Mouse (Mus musculus) gastrocnemius, adult 2 months (tissue): ENCODE measurements around the gene Frmd5. TPM values are rescaled to one million over a fixed set of nuclear protein-coding genes. Genes with fewer than 3 reads are reported as not detected.

Experiments used
- DNase-seq: peaks from one replicate; pipeline ENCODE4 v3.0.0; 2022
- H3K27ac ChIP-seq: fragments of 200-600 bp; 2 replicates; pipeline ENCODE4 v1.8.1; 2022; ENCODE audit warnings: mild to moderate bottlenecking
- H3K4me3 ChIP-seq: fragments of 200-600 bp; 2 replicates; pipeline ENCODE4 v1.8.1; 2022; ENCODE audit warnings: mild to moderate bottlenecking, moderate library complexity
- CTCF ChIP-seq: fragments of 200-600 bp; IDR thresholded peaks from 2 replicates; pipeline ENCODE4 v1.8.1; 2022; ENCODE audit warnings: antibody characterized with exemption, mild to moderate bottlenecking, moderate library complexity
- intact Hi-C: fragments of 180-260 bp; cut with DNase I; formaldehyde crosslinking; loops from one replicate; pipeline ENCODE4 v1.15.1; 2025
- total RNA-seq, 2 experiments: library from RNA; stranded (reverse); gene quantifications; 2 replicates each; pipeline ENCODE4 v1.2.3; 2021

The Frmd5 gene
- total RNA-seq, 2 experiments from 2014 or later, result 0.18 TPM; not detected in 1

DNA sequence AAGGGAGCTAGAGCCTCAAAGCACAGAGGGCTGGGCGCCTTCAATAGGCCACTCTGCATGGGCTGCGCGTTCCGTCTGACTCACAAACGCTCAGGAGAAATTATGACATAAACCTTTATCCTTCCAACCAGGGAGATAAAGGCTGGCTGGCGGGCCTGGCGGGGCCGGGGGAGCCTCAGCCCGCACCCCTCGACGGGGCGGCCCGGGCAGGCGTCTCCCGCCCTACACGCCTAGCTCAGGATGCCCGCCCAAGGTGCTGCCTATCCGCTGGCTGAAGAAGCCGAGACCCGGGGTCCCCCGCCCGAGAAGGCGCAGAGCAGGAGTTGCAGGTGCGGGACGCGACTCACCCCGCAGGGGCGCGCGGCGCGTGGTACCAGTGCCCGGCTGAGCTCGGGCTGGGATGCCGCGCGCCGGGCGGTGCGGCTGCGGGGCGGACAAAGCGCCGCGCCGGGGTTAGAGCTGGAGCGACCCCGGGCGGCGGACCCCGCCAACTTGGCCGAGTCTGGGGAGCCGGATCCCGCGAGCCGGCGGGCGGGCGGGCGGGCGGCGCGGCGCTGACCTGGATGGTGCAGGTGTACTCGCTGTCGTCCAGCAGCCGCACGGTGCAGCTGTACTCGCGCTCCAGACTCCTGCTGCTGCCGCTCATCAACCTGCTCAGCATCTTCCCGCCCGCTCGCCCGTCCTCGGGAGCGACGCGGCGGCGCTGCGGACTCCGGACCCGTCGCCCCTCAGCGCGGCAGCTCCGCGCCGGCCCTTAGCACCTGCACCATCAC, 530 bp downstream of the Frmd5 start:
- no peak overlapping the region for H3K27ac ChIP-seq
- no peak for TF ChIP-seq CTCF
- H3K4me3 ChIP-seq, result peak overlapping the region; percentile 87
- peak; percentile 18 for DNase-seq
- intact Hi-C loops, result no loop called here

DNA sequence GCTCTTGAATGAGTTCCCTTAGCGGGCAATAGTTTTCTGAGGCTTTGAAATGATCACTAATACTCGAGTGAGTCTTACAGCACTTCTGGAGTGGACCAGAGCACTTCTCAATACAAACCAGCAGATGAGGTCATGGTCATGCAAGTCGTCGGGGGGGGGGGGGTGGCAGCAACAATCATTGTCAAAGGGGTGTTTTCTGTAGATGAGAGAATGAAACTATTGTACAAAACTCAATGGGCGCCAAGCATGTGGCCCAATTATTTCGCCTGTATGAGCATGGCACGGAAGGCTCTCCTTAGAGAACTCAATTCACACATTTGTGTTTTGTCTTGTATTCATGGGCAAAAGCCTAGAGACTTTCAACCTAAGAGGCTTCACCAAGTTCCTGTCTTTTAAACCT, 7.8 kb downstream of the Frmd5 start:
- Histone ChIP-seq H3K27ac (no peak overlapping the region), H3K4me3 (no peak overlapping the region)
- DNase-seq, result no peak
- intact Hi-C loops, result no loop called here
- TF ChIP-seq CTCF, result no peak

DNA sequence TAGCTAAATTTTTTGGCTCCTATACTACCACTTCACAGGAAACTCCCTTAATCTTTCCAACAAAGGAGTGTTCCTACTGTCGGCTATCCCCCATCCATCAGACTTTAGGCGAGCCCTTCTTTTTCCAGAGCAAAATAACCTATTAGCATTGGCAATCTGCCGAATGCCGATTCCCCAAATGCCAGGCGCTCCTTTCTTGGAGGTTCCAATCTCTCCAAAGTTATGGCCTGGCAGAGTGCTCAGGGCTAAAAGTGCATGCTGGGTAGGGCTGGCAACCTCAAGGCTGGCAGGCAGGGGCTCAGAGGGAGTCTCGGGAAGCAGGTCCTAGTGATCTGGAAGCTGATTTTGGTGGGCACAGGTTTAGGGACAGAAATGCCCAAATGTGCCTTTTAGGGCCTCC, 10.9 kb downstream of the Frmd5 start:
- intact Hi-C loops, result no loop called here
- Histone ChIP-seq H3K4me3 (no peak overlapping the region), H3K27ac (no peak overlapping the region)
- TF ChIP-seq CTCF, result no peak
- no peak for DNase-seq

DNA sequence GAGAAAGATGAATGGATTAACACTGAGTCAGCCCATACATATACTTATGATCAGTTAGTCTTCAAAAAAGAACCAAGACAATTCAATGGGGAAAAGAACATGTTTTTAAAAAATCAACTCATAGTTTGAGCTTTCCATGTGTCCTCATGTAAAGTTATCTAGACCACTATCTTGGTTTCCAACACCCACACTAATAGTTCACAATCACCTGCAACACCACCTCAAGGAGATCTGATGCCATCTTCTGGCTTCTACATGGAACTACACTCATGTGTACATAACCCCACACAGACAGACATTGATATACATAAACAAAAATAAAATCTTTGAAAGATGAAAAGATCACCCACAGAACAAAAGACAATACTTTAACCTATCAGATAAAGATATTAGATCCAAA, 17.1 kb downstream of the Frmd5 start:
- Histone ChIP-seq H3K27ac (no peak overlapping the region), H3K4me3 (no peak overlapping the region)
- TF ChIP-seq CTCF, result no peak; the same call in 1 of the 2 replicates
- DNase-seq, result no peak
- intact Hi-C loops, result no loop called here

DNA sequence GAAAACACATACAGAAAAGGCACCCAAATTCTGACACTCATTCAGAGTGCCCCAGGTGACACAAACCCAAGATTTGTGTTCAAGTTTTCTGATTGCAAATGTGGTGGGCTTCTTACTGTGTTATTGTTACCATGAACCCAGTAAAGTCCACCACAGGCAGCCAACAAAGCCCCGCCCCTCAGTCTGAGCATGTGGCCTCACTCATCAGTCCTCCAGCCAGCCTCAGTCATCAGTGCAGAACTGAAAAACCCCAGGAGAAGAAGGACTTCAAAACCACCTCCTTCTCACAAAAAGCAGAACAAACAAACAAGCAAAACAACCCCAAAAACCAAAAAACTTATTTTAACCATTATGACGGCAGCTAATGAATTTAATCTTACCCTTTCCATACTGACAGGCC, 18.5 kb downstream of the Frmd5 start:
- intact Hi-C loops, result no loop called here
- TF ChIP-seq CTCF, result no peak
- no peak for DNase-seq
- H3K4me3 ChIP-seq, result no peak overlapping the region
- no peak overlapping the region for H3K27ac ChIP-seq

DNA sequence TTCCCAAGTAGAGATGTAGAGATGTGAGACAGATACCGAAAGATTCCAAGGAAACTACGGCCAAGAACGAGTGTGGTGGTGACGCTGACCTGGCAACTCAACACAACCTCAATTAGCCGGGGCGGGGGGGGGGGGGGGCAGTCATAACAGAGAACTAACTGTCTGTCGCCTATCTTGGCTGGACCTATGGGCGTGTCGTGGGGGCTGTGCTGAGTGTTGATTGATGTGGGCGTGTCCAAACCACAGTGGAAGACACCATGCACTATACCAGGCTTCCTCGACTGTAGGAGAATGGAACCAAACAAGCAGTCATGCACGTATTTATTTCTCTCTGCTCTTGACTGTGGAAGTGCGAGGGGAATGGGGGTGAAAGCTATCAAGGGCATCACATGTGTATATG, 19.1 kb downstream of the Frmd5 start:
- H3K27ac ChIP-seq, result no peak overlapping the region
- peak overlapping the region; percentile 49 for H3K4me3 ChIP-seq
- peak; percentile 28 for DNase-seq
- intact Hi-C loops, result no loop called here
- no peak for TF ChIP-seq CTCF

DNA sequence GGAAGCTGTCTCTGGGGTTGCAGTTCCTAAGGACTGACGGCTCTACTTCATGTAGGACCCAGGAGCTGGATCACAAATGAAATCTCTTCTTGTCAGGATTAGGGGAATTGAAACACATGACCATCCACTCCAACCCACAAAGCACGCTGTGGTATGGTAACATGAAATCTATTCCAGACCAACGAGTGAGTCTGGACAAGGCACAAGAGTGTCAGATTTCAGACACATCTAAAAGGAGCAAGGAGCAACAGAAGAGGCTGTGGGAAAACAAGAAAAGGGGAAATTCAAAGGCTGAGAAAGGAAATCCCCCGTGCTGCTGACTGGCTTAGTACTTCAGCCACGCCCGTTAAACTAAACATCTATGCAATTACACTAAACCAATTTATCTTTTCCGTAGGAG, 19.6 kb downstream of the Frmd5 start:
- TF ChIP-seq CTCF, result no peak
- DNase-seq, result no peak
- Histone ChIP-seq H3K4me3 (peak overlapping the region; percentile 49), H3K27ac (no peak overlapping the region)
- intact Hi-C loops, result no loop called here

DNA sequence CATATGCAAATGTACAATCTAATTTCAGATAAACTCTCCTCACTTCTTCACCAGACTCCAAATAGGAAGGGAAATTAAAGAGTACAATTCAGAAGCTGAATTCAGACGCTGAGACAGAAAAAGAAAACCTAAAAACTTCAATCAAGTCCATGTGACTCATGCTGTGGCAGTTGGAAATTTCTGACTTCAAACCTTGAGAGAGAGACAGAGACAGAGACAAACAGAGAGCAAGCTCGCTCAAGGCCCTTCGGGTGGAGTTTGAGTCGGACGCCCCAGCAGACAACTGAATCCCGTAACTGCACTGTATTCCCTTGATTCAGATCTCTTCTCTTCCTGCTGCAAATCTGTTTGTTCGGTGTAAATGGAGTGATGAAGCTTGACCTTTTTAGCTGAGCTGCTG, 30.7 kb downstream of the Frmd5 start:
- Histone ChIP-seq H3K27ac (no peak overlapping the region), H3K4me3 (no peak overlapping the region)
- no peak for TF ChIP-seq CTCF
- no peak for DNase-seq
- intact Hi-C loops, result no loop called here

DNA sequence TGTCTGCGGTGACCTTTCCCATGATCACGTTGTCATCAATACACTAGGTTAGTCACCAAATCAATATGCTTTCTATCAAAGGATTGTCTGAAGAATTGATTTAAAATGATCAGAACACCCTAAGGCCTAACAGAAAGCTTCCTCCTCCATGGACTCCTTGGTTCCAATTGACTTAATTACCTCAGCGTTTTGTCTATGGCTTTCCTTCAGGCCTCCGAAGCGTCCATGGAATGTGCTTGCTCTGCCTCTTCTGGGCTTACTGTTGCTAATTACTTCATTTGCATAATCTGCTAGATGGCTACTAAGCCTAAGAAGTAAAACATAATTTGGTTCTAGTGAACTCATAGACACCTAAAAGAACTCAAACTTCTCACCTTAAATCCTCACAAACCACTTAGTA, 42.0 kb downstream of the Frmd5 start:
- DNase-seq, result no peak
- Histone ChIP-seq H3K27ac (no peak overlapping the region), H3K4me3 (no peak overlapping the region)
- intact Hi-C loops, result no loop called here
- no peak for TF ChIP-seq CTCF

DNA sequence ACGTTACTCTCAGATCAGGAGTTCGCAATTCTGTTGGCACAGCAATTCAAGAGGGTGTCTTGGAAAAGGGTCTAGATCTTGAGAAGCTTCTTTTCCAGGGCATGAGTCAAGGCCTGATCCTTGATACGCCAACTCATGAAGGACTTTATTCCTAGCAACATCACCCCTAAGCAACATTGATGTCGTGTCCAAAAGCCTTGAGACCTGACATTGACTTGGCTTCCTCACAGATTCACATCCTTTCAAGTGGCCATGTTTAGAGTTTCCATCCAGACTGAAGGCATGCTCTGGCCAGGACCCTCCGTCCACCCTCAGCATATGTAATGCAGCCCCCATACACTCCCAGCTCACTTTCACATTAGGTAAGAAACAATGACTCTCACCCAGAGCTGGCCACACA, 45.0 kb downstream of the Frmd5 start:
- DNase-seq, result no peak
- no peak for TF ChIP-seq CTCF
- Histone ChIP-seq H3K27ac (no peak overlapping the region), H3K4me3 (no peak overlapping the region)
- intact Hi-C loops, result no loop called here

DNA sequence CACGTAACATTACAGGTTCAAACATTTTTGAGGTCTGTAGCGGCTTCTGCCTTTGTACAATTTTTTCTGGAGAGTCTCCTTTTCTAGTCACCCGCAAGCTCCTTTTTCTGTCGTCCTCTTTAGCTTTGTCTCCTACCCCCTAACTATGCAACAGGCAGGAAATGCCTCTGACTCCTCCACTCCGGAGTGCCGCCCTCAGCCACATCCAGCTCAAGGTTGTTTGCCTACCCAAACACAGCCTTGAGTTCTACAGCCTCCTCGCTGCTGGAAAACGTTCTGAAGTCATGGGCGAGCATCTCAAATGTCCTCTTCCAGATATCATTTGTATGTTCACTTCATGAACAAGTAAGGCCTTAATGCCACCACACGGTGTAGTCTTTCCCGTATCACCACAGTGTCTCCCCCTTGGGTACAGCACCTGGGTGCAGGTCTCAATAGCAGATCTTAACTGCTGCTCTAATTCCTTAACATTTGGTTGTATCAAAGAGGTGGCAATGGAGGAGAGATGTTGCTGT, 45.5 kb downstream of the Frmd5 start:
- DNase-seq, result no peak
- no peak for TF ChIP-seq CTCF

DNA sequence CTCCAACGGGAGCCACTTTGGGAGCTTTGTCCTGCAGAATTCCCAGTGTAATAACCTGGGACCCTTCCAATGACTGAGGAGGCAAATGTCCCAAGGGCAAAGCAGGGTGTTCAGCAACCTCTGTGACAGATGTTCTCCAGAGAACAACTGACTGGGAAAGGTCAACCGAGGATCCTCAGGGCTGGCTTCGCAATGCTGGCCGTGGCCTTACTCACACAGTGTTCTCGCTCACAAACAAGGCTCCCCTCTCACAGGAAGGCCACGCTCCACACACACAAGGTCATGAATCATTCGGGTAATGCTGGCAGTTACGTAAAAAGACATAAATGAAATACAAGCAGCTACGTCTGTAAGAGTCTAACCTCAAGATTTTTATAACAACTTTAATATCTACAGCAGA, 46.2 kb downstream of the Frmd5 start:
- DNase-seq, result no peak
- no peak overlapping the region for H3K4me3 ChIP-seq
- TF ChIP-seq CTCF, result no peak
- H3K27ac ChIP-seq, result no peak overlapping the region
- intact Hi-C loops, result no loop called here

More for the DNA sequence above, 45.5 kb downstream of the Frmd5 start:
- Histone ChIP-seq H3K27ac (no peak overlapping the region), H3K4me3 (no peak overlapping the region)
- intact Hi-C loops, result no loop called here

DNA sequence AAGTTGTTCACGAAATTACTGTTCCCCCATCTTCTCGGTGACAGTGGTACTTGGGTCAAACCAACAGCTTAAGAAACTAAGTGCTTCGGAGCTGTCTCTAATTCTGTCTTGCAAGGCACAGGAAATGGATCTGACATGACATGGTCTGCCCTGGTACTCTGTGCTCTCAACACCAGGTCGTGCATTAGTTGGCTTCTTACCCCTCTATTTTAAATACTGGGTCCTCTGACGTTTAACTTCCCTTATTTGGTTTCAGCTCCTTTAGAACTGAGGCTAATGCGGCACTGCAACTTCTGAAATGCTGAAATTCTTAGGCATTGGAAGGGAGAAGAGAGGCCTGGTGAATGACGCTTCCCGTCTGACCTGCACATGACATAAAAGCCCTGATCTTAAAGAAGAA, 48.6 kb downstream of the Frmd5 start:
- no peak overlapping the region for H3K4me3 ChIP-seq
- DNase-seq, result no peak
- H3K27ac ChIP-seq, result no peak overlapping the region
- intact Hi-C loops, result no loop called here
- no peak for TF ChIP-seq CTCF

DNA sequence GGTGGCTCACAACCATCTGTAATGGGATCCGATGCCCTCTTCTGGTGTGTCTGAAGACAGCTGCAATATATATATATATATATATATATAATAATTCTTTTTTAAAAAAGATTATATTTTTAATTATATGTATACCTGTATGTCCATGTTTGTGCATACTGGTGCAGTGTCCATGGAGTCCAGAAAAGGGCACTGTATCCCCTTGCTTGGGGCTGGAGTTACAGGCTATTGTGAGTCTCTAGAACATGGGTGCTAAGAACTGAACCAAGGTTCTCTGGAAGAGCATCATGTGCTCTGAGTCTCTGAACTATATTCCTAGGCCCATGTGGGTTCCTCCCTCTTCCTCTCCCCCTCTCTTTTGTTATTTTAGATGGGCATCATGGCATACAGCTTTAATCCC, 50.6 kb downstream of the Frmd5 start:
- DNase-seq, result no peak
- H3K4me3 ChIP-seq, result no peak overlapping the region
- TF ChIP-seq CTCF, result no peak
- intact Hi-C loops, result no loop called here
- H3K27ac ChIP-seq, result no peak overlapping the region
